Mouse (Mus musculus): ENCODE results near the gene Cobll1.

Cobll1 gene

GRCm38 (mm10) chr2:65195233-65196010 is 43.8 kb downstream of the Cobll1 start:
- no peak for DNase-seq

- no peak for DNase-seq
Observed at GRCm38 (mm10) chr2:65193091-65193795, 46.0 kb downstream of the Cobll1 start.

GRCm38 (mm10) chr2:65191398-65191797 is 47.8 kb downstream of the Cobll1 start:
- DNase-seq, result no peak

DNA sequence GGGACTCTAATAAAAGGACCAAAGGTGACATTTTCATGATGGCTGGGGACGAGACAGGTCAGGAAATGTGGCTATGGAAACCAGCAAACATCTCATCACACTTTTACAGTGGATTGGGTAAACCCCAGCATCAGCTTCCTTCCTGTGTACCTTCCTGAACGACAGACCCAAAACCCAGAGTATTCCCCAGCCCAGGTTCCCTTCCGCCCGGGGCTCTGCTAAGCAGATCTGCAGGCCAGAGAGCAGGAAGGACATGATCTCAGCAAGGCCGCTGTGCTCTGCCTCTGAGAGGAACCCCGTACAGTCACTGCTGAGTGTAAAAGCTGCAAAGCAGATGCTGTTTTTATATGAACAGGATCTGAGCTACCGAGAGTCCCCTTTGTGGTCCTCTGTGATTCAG is 49.9 kb downstream of the Cobll1 start:
- peak; percentile 61 to 64 for DNase-seq

DNA sequence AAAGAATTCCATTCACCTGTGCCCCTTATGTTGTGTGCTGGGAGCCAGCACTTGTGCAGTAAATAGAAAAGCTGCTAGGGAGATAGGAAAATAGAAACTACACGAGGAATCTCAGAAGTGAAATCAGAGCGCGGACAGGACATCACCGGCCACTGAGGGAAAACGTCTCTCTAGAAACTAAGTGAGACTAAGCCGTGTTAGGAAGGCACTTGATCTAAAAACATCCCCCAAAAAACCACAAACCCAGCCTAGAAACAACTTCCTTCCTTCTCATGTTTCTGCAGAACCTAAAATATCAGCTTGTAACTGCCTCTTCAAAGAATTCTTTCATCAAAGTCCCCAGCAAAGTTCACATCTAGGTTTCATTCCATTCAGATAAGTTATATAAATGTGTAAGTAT is 50.6 kb downstream of the Cobll1 start:
- no peak for DNase-seq

- no peak for DNase-seq
Observed at GRCm38 (mm10) chr2:65187652-65188051, 51.6 kb downstream of the Cobll1 start.

DNA sequence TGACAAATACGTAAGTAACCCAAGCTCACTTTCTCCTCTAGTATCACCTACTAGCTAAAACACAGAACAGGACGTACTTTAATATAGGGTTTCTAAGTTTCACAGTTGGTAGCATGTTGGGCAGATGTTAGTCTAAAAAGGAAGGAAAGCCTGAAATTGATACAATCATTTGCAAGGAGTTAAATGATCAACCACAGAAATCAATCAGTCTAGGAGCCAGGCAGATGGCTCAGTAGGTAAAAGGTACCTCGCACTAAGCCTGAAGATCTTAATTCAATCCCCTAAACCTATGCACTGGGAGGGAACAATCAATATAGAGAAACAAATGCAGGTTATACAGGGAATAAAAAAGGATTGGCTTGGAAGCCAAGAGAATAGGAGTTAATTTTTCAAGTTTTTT is 52.0 kb downstream of the Cobll1 start:
- DNase-seq, result no peak

DNA sequence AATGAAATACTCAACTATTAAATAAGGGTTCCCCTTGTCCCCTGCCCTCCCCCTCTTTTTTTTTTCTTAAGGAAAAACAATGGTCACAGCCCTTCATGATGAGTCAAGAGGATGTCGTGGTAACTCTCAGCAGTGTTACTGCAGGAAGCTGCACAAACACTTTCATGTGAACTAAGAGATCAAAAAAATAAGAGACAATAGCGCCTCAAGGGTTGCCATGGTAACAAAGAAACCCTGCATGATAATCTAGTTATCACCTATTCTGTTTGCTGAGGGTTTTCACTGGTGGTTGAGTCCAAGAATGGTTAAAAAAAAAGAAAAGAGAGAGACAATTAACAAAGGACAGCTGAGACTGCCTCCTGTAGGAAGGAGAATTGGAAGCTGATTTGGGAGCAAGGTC is 56.5 kb downstream of the Cobll1 start:
- DNase-seq, result no peak

GRCm38 (mm10) chr2:65181736-65182135 is 57.5 kb downstream of the Cobll1 start:
- no peak for DNase-seq

GRCm38 (mm10) chr2:65181066-65181716 is 58.0 kb downstream of the Cobll1 start:
- DNase-seq, result no peak

GRCm38 (mm10) chr2:65175645-65176044 is 63.6 kb downstream of the Cobll1 start:
- no peak for DNase-seq

GRCm38 (mm10) chr2:65172071-65172470 is 67.1 kb downstream of the Cobll1 start:
- DNase-seq, result no peak

GRCm38 (mm10) chr2:65171516-65171915 is 67.7 kb downstream of the Cobll1 start:
- DNase-seq, result no peak

GRCm38 (mm10) chr2:65170693-65171456 is 68.3 kb downstream of the Cobll1 start:
- DNase-seq, result no peak

GRCm38 (mm10) chr2:65170256-65170655 is 68.9 kb downstream of the Cobll1 start:
- DNase-seq, result no peak

- no peak for DNase-seq
Observed at GRCm38 (mm10) chr2:65163990-65164389, 75.2 kb downstream of the Cobll1 start.

- DNase-seq, result no peak
Observed at GRCm38 (mm10) chr2:65162625-65163024, 76.6 kb downstream of the Cobll1 start.

- no peak for DNase-seq
Observed at GRCm38 (mm10) chr2:65161715-65162114, 77.5 kb downstream of the Cobll1 start.

DNA sequence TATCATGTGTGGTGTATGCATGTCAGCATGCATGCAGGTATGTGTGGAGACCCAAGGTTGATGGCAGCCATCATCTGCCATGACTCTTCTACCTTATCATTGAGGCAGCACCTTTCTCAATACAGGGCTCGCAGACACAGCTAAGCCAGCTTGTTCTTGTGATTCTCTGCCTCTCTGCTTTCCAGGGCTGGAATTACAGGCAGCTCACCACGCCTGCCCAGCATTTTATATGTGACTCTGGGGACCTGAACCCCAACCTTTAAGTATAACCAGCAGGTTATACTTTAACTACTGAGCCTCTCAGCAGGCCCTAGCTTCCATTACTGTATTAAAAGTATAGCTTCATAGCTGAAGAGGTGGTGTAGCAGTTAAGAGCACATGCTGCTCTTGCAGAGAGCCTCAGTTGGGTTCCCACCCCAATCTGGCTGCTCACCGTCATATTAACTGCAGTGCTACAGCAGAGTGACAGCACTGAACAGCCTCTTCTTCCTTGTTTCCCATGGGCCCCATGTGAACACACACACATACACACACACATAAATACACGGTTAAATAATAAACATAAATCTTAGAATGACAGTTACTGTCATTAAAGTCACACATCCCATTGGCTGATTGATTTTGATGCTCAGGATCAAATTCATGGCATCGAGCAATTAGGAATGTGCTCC is 81.1 kb downstream of the Cobll1 start:
- DNase-seq, result no peak

DNA sequence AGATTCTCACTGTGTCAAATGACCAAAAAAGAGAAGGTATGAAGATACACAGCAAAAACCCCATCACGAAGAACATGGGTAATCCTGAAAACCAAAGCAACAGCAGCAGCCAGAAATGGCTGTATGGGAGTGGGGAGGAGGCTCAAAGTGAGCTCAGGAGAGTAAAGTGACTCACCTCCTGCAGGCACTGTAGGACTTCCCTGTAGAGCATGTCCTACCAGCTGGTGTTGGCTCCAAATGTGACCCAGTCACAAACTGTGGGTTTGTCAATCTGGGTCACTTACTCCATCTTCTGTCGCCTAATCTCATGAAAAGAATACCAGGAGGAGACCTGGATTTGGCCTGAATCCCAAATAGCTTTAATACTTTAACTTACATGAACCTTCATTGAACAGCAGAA is 81.9 kb downstream of the Cobll1 start:
- DNase-seq, result no peak

DNA sequence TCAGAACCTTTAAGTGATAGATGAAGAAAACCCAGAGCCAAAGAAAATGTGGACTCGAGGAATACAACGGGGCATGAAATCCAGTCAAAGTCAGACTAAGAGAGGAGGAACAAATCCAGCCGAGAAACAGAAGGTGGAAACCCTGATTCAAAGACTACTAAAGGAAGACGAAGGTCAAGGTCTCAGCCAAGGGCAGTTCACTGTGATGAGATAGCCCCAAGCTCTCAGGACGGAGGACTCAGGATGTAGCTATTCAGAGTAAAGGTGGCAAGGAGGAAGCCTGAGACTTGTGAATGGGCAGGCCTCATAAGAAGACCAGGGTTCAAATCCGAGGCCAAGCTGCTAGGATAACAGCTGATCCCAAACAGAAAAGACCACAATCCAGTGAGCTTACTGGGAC is 90.3 kb downstream of the Cobll1 start:
- no peak for DNase-seq

DNA sequence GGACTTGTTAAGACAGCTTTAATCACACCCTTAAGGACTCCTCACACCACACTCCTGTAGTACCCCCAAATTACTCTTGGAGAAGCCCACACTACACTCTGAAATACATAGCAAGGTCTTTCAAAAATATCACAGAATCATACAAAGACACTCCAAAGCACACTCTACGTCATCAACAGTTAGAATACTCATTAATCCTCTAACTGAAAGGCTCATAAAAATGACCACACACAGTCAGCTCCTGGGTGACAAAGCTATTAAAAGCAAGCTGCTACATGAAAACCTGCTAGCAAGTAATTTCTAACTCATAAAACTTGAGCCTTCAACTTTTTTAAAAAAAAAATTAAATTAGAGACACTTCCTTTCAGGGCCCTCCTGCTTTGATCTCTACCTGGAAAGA is 91.8 kb downstream of the Cobll1 start:
- no peak for DNase-seq

Data from spleen, adult 18-20 months (tissue).